Mouse (Mus musculus) activated CD4-positive, CD25-positive, alpha-beta regulatory T cell (primary cell): ENCODE data around the gene Gsap. TPM values are rescaled to one million over a fixed set of nuclear protein-coding genes. Genes with fewer than 3 reads are reported as not detected.

Experiments used
- polyA plus RNA-seq, 2 experiments: library from polyadenylated mRNA; unstranded; fragments of 100-300 nt; shearing (Covaris generic); gene quantifications; one replicate each; pipeline ENCODE4 v1.2.1; 2017

The Gsap gene
- polyA plus RNA-seq = 10 to 100 TPM; 30.3 to 32.0 TPM

DNA sequence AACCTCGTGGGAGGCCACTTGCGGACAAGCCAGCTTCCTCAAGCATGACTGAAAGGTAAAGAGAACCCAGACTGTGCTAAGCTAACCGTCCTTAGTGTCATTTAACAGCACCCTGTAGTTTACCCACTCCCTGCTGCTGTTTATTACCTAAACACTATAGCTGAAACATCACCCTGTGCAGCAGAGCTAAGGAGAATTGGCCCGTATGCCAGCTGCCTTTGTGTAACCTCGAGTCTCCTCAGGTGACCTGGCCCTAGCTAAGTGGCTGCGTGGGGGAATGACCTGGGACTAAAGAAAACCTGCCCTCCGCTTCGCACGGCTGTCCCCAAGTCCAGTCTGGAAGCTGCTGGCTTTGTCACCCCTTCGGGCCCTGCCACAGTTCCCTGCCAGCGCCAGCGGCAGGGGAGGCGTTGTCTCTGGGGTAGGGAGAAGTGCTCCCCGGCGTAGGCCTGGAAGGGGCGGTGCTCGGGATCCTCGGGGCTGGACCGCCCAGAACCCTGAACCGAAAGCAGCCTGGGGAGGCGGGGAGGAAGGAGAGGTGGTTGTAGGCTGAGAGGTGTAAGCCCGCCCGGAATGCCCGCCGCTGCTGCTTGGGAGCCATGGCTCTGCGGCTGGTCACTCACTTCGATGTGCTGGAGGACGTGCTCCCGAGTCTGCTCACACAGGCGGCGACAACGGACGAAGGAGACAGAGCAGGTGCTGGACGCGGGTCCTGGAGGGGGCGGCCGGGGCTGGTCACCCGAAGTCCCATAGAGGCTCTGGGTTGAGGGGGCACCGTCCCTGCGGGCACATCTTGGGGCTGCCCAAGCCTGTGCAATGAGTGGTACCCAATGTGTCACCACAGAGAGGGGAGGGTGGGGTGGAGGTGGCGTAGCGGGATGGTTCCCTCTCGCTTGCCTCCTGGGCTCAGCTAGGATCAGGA, at the start of gene Gsap:
Gsap (plus strand) TSS at position 492 of the 922 bp plus-strand sequence.

Other genes starting within 250 kb of the Gsap start
- 10 to 100 TPM; 26.2 to 39.9 TPM for gene Rsbn1l, start 229.9 kb upstream of the Gsap start, polyA plus RNA-seq
- gene Ptpn12, start 130.3 kb upstream of the Gsap start, polyA plus RNA-seq = 1 to 10 TPM; 8.2 to 9.7 TPM
- gene Fgl2, start 186.4 kb downstream of the Gsap start, polyA plus RNA-seq = 100 to 1,000 TPM in 1 of 2 experiments, 10 to 100 TPM in 1; 48.2 to 197 TPM
- under 1 TPM; 0.14 to 0.49 TPM for gene Ccdc146, start 238.4 kb downstream of the Gsap start, polyA plus RNA-seq
- gene Fam185a, start 238.7 kb downstream of the Gsap start, polyA plus RNA-seq = 1 to 10 TPM; 8.2 to 9.7 TPM